Mouse (Mus musculus) left cerebral cortex, postnatal 14 days (tissue): Measurements from ENCODE around the gene Gm20388. TPM values are rescaled to one million over a fixed set of nuclear protein-coding genes. Genes with fewer than 3 reads are reported as not detected.

Source experiments
- DNase-seq, 2 experiments: peaks; one replicate each; pipeline ENCODE4 v3.0.0; 2021 to 2022; ENCODE audit warnings: low spot score in 2 of 2, mixed read lengths in 1 of 2
- intact Hi-C: fragments of 180-260 bp; cut with DNase I; formaldehyde crosslinking; loops from one replicate; pipeline ENCODE4 v1.15.1; 2025
- total RNA-seq, 2 experiments: library from RNA; stranded (reverse); gene quantifications; 2 replicates each; pipeline ENCODE4 v1.2.3; 2021

The Gm20388 gene
- total RNA-seq, 2 experiments from 2014 or later = 2.8 to 7.3 TPM

- intact Hi-C loops = no loop called here
- DNase-seq = no peak
Measured at GRCm38 (mm10) chr8:122359111-122359775, 2448.6 kb downstream of the Gm20388 start.

GRCm38 (mm10) chr8:122360696-122361416 is 2450.2 kb downstream of the Gm20388 start, which contains the start of gene Trhr2:
TSS of gene Trhr2 (minus strand) at chr8:122360746.
- intact Hi-C loops = no loop called here
- DNase-seq = no peak

GRCm38 (mm10) chr8:122362271-122362670 is 2451.6 kb downstream of the Gm20388 start:
- DNase-seq = no peak
- intact Hi-C loops = no loop called here

GRCm38 (mm10) chr8:122362967-122363366 is 2452.3 kb downstream of the Gm20388 start:
- DNase-seq = no peak
- intact Hi-C loops = no loop called here

- intact Hi-C loops = loop anchor here (2.0 kb wide), 1 partner anchor 26 kb away; no protein-coding TSS in a partner anchor
Measured at GRCm38 (mm10) chr8:122368494-122368893, 2457.9 kb downstream of the Gm20388 start.

GRCm38 (mm10) chr8:122369665-122370064 is 2459.0 kb downstream of the Gm20388 start:
- intact Hi-C loops = loop anchor here (2.0 kb wide), 2 partner anchors 27 to 97 kb away; no protein-coding TSS in a partner anchor
- DNase-seq = peak; percentile 72 to 76

More at GRCm38 (mm10) chr8:122368494-122368893, 2457.9 kb downstream of the Gm20388 start:
- peak in 1 of 2 experiments; percentile 25 for DNase-seq

- intact Hi-C loops = loop anchor here (2.0 kb wide), 1 partner anchor 99 kb away; no protein-coding TSS in a partner anchor
- no peak for DNase-seq
Measured at GRCm38 (mm10) chr8:122371706-122372105, 2461.1 kb downstream of the Gm20388 start.

- intact Hi-C loops = loop anchor here (5.0 kb wide), 1 partner anchor 102 kb away; the partner anchor contains the start of genes Ctu2 and Rnf166
- peak in 1 of 2 experiments; percentile 37 for DNase-seq
Measured at GRCm38 (mm10) chr8:122375320-122375719, 2464.7 kb downstream of the Gm20388 start.

GRCm38 (mm10) chr8:122375751-122376364 is 2465.2 kb downstream of the Gm20388 start:
- DNase-seq = no peak
- intact Hi-C loops = loop anchor here (5.0 kb wide), 1 partner anchor 101 kb away; the partner anchor contains the start of genes Ctu2 and Rnf166

- intact Hi-C loops = loop anchor here (5.0 kb wide), 1 partner anchor 101 kb away; the partner anchor contains the start of genes Ctu2 and Rnf166
- DNase-seq = peak; percentile 99 to 100
Measured at GRCm38 (mm10) chr8:122376365-122377231, 2466.0 kb downstream of the Gm20388 start, which contains the start of gene Zc3h18. TSS of gene Zc3h18 (plus strand) at chr8:122376609.

GRCm38 (mm10) chr8:122383039-122383438 is 2472.4 kb downstream of the Gm20388 start:
- DNase-seq = no peak
- intact Hi-C loops = no loop called here

GRCm38 (mm10) chr8:122389357-122389756 is 2478.7 kb downstream of the Gm20388 start:
- intact Hi-C loops = no loop called here
- DNase-seq = peak in 1 of 2 experiments; percentile 30

- intact Hi-C loops = no loop called here
- no peak for DNase-seq
Measured at GRCm38 (mm10) chr8:122390758-122391157, 2480.1 kb downstream of the Gm20388 start.

- DNase-seq = no peak
- intact Hi-C loops = no loop called here
Measured at GRCm38 (mm10) chr8:122393717-122394116, 2483.1 kb downstream of the Gm20388 start.

- DNase-seq = no peak
- intact Hi-C loops = no loop called here
Measured at GRCm38 (mm10) chr8:122395291-122395690, 2484.7 kb downstream of the Gm20388 start.

GRCm38 (mm10) chr8:122398186-122398585 is 2487.5 kb downstream of the Gm20388 start:
- no peak for DNase-seq
- intact Hi-C loops = no loop called here

GRCm38 (mm10) chr8:122405146-122405805 is 2494.6 kb downstream of the Gm20388 start:
- DNase-seq = no peak
- intact Hi-C loops = no loop called here

- intact Hi-C loops = no loop called here
- DNase-seq = no peak
Measured at GRCm38 (mm10) chr8:122407678-122408077, 2497.0 kb downstream of the Gm20388 start.
